Mouse (Mus musculus): ENCODE data around the gene Rlf. TPM values are rescaled to one million over a fixed set of nuclear protein-coding genes. Genes with fewer than 3 reads are reported as not detected.
"Not testable (repeated sequence)": the region's sequence is repeated elsewhere in the genome, so short reads cannot be mapped to it uniquely, and the experiment has no call there.

Gene Rlf
- polyA plus RNA-seq, 1 experiment from 2014 or later: 19.1 TPM

DNA sequence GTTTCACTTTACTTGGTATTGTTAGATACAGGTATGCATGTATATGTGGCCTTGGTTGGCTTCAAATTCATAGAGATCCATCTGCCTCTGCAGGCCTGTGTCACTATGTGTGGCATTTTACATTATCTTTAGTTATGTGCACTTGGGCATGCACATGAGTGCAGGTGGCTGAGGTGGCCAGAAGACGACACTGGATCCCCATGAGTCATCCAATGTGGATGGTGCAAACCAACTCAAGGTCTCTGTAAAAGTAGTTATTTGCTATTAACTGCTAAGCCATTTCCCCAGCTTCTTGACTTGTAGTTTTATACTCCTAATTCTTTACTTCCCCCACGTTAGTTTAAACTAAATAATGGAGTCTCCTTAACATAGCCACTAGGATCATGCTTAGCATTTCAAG is 22.6 kb downstream of the Rlf start:
- Histone ChIP-seq H3K4me3 (ENCODE audit: low read depth, low read length) (no peak overlapping the region), H3K9ac (ENCODE audit: low read depth, low read length) (no peak overlapping the region), H3K9me3 (replicated peaks; ENCODE audit: control insufficient read depth, low read length) (no peaks in the 10 kb centered on the region), H3K4me2 (no peak overlapping the region), H3K4me1 (ENCODE audit: control insufficient read depth, insufficient read depth, low read length) (no peaks in the 10 kb centered on the region), H3K36me3 (ENCODE audit: control insufficient read depth, insufficient read depth, low read length) (peaks cover 15% of the 10 kb centered on the region), H3K27me3 (ENCODE audit: control insufficient read depth, insufficient read depth, low read length) (no peaks in the 10 kb centered on the region), H3K27ac (ENCODE audit: low read depth, low read length) (no peak overlapping the region)
- WGBS (ENCODE audit: insufficient replicate concordance): 83% methylated on average over 2 of the region's 2 CpGs
- no peak for ATAC-seq (replicated peaks; ENCODE audit: insufficient number of reproducible peaks, low FRiP score, low TSS enrichment)

DNA sequence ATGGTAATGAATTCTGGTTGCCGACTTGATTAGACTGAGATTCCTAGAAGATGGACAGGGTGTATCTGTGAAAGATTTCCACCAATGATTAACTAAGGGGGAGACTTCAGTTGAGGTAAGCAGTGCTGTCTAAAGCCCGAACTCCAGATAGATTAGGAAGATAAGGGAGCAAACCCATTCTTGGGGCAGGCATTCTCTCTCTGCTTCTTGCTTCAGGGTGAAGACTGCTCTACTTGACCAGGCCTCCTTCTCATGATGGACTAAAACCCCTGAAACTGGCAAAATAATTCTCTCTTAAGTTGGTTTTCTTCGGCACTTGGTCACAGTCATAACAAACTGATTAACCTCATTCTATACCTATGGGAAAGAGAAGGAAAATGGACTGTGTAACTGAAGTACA is 25.5 kb downstream of the Rlf start:
- no peak for ATAC-seq (replicated peaks; ENCODE audit: insufficient number of reproducible peaks, low FRiP score, low TSS enrichment)
- Histone ChIP-seq H3K9me3 (replicated peaks; ENCODE audit: control insufficient read depth, low read length) (no peaks in the 10 kb centered on the region), H3K36me3 (ENCODE audit: control insufficient read depth, insufficient read depth, low read length) (peaks cover 13% of the 10 kb centered on the region), H3K27me3 (ENCODE audit: control insufficient read depth, insufficient read depth, low read length) (no peaks in the 10 kb centered on the region), H3K27ac (ENCODE audit: low read depth, low read length) (no peak overlapping the region), H3K4me2 (no peak overlapping the region), H3K9ac (ENCODE audit: low read depth, low read length) (no peak overlapping the region), H3K4me1 (ENCODE audit: control insufficient read depth, insufficient read depth, low read length) (no peaks in the 10 kb centered on the region), H3K4me3 (ENCODE audit: low read depth, low read length) (no peak overlapping the region)
- 90% methylated on average over 3 of the region's 3 CpGs for WGBS (ENCODE audit: insufficient replicate concordance)

DNA sequence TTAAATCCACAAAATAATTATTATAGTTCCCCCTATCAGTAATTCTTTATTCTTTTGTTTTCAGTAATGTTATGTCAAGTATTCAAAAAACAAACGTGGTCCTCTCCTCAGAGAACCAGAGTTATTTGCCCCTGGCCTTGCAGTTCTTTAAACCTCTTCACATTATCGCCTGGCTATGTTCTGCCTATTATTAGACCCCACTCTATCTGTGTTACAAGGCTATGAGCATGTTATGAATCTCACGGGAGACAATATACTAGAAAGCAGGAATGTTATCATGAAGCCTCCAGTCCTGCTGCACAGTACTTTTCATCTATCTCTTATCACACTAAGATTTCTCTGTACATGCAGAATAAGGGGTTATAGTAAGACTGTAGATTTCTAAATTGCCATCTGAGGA is 35.2 kb downstream of the Rlf start:
- 69% methylated on average over 3 of the region's 3 CpGs for WGBS (ENCODE audit: insufficient replicate concordance)
- Histone ChIP-seq H3K36me3 (ENCODE audit: control insufficient read depth, insufficient read depth, low read length) (peaks cover 6% of the 10 kb centered on the region), H3K27ac (ENCODE audit: low read depth, low read length) (no peak overlapping the region), H3K9me3 (replicated peaks; ENCODE audit: control insufficient read depth, low read length) (no peaks in the 10 kb centered on the region), H3K4me3 (ENCODE audit: low read depth, low read length) (no peak overlapping the region), H3K4me1 (ENCODE audit: control insufficient read depth, insufficient read depth, low read length) (no peaks in the 10 kb centered on the region), H3K9ac (ENCODE audit: low read depth, low read length) (no peak overlapping the region), H3K27me3 (ENCODE audit: control insufficient read depth, insufficient read depth, low read length) (no peaks in the 10 kb centered on the region), H3K4me2 (no peak overlapping the region; the same call in 1 of the 2 replicates)
- no peak for ATAC-seq (replicated peaks; ENCODE audit: insufficient number of reproducible peaks, low FRiP score, low TSS enrichment)

DNA sequence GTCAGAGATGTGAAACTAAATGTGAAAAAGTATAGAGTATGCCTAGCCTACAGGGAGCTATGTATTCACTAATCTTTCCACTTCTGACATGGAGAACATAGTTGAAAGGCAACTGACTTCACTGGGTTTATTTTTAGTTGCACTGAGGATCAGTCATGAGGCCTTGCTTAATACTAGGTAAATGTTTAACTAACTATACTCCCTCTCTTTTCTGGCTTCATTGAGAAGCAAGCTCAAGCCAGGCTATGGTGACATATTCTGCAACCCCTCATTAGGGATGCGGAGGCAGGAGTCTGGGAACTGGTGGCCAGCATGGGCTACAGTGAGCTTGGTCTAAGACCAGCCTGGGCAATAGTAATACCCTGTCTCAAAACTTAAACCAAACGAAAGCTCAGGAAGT is 47.2 kb downstream of the Rlf start:
- ATAC-seq (replicated peaks; ENCODE audit: insufficient number of reproducible peaks, low FRiP score, low TSS enrichment): no peak
- WGBS (ENCODE audit: insufficient replicate concordance): 94% methylated on average over 2 of the region's 2 CpGs
- H3K27ac ChIP-seq (ENCODE audit: low read depth, low read length): no peak overlapping the region

DNA sequence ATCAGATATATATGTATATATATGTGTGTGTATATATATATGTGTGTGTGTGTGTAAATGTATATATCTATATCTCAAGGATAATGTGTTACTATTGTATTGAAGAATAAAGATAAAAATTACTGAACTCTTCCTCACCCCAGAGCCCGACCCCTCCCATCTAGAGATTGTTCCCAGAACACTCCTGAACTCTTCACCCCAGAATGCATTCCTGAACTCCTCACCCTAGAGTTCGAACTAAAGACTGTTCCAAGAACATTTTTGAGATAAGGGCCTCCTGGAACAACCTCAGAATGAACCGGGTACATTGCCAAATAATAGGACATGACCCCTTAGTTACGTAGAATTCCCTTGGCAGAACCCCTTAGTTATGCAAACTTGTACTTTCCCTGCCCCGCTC is 48.2 kb downstream of the Rlf start:
- WGBS (ENCODE audit: insufficient replicate concordance): 48% methylated on average over 3 of the region's 5 CpGs
- H3K9ac ChIP-seq (ENCODE audit: low read depth, low read length); H3K9me3 ChIP-seq (replicated peaks; ENCODE audit: control insufficient read depth, low read length); H3K27me3 ChIP-seq (ENCODE audit: control insufficient read depth, insufficient read depth, low read length); H3K27ac ChIP-seq (ENCODE audit: low read depth, low read length); H3K4me1 ChIP-seq (ENCODE audit: control insufficient read depth, insufficient read depth, low read length); H3K4me2 ChIP-seq; H3K4me3 ChIP-seq (ENCODE audit: low read depth, low read length); ATAC-seq (replicated peaks; ENCODE audit: insufficient number of reproducible peaks, low FRiP score, low TSS enrichment): not testable (repeated sequence)
- peaks cover 32% of the 10 kb centered on the region for H3K36me3 ChIP-seq (ENCODE audit: control insufficient read depth, insufficient read depth, low read length)

More for the DNA sequence above, 47.2 kb downstream of the Rlf start:
- no peak overlapping the region for H3K4me3 ChIP-seq (ENCODE audit: low read depth, low read length)
- H3K4me2 ChIP-seq: no peak overlapping the region
- H3K9ac ChIP-seq (ENCODE audit: low read depth, low read length): no peak overlapping the region
- no peaks in the 10 kb centered on the region; the same call in 1 of the 2 replicates for H3K9me3 ChIP-seq (replicated peaks; ENCODE audit: control insufficient read depth, low read length)
- H3K27me3 ChIP-seq (ENCODE audit: control insufficient read depth, insufficient read depth, low read length): no peaks in the 10 kb centered on the region
- peaks cover 34% of the 10 kb centered on the region for H3K36me3 ChIP-seq (ENCODE audit: control insufficient read depth, insufficient read depth, low read length)
- no peaks in the 10 kb centered on the region for H3K4me1 ChIP-seq (ENCODE audit: control insufficient read depth, insufficient read depth, low read length)

DNA sequence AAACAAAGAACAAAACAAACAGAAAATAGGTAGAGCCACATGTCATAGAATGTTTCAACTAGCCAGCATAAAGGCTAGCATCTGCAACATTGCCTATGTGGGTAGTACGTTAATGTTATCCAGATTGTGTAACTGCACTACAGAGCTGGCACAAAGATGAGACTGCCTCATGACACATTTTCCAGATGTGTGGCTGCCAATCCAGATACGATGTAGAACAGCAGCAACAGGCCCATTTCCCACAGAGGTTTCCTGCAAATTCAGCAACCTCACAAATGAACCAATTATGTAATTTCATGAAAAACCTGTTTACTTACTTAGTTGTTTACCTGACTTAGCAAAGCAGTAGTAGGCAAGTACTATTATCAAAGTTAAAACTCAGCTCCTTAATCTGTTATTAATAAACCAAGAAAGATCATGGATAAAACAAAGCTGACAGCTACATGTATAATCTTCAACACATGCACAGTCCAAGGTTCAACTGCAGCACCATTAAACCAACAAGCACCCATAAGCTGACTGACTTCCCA is 51.3 kb downstream of the Rlf start:
- 95% methylated on average over 2 of the region's 2 CpGs for WGBS (ENCODE audit: insufficient replicate concordance)
- no peak for ATAC-seq (replicated peaks; ENCODE audit: insufficient number of reproducible peaks, low FRiP score, low TSS enrichment)
- Histone ChIP-seq H3K36me3 (ENCODE audit: control insufficient read depth, insufficient read depth, low read length) (peaks cover 17% of the 10 kb centered on the region), H3K9ac (ENCODE audit: low read depth, low read length) (no peak overlapping the region), H3K27me3 (ENCODE audit: control insufficient read depth, insufficient read depth, low read length) (no peaks in the 10 kb centered on the region), H3K4me1 (ENCODE audit: control insufficient read depth, insufficient read depth, low read length) (no peaks in the 10 kb centered on the region), H3K27ac (ENCODE audit: low read depth, low read length) (no peak overlapping the region), H3K9me3 (replicated peaks; ENCODE audit: control insufficient read depth, low read length) (no peaks in the 10 kb centered on the region), H3K4me2 (no peak overlapping the region), H3K4me3 (ENCODE audit: low read depth, low read length) (no peak overlapping the region)

DNA sequence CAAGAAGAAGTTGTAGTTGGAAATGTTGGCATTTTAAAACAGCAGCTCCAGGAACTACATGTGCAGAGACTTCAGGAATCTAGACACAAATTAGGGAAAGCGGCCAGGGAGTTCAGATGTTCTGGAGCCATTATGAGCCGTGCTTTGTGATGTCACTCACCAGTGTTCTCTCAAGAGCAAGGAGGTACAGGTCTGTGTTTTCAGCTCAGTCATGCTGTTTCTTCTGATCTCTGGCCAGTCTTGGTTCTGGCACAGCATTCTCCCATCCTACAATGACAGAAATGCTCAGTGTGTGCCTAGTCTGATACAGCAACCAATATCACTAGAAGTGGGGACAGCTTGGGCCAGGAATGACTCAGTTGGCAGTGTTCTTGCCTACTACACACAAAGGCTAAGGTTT is 105.8 kb downstream of the Rlf start, which contains the start of gene Tmco2:
Tmco2 (minus strand) TSS at position 101 of the 400 bp plus-strand sequence.
- Histone ChIP-seq H3K4me1 (ENCODE audit: control insufficient read depth, insufficient read depth, low read length) (no peaks in the 10 kb centered on the region), H3K36me3 (ENCODE audit: control insufficient read depth, insufficient read depth, low read length) (no peaks in the 10 kb centered on the region), H3K27me3 (ENCODE audit: control insufficient read depth, insufficient read depth, low read length) (no peaks in the 10 kb centered on the region), H3K9me3 (replicated peaks; ENCODE audit: control insufficient read depth, low read length) (no peaks in the 10 kb centered on the region), H3K4me2 (no peak within 1 kb of the TSS), H3K4me3 (ENCODE audit: low read depth, low read length) (no peak within 1 kb of the TSS), H3K9ac (ENCODE audit: low read depth, low read length) (no peak within 1 kb of the TSS), H3K27ac (ENCODE audit: low read depth, low read length) (no peak within 1 kb of the TSS)
- WGBS (ENCODE audit: insufficient replicate concordance): 92% methylated on average over 2 of the region's 2 CpGs
- no peak for ATAC-seq (replicated peaks; ENCODE audit: insufficient number of reproducible peaks, low FRiP score, low TSS enrichment)

DNA sequence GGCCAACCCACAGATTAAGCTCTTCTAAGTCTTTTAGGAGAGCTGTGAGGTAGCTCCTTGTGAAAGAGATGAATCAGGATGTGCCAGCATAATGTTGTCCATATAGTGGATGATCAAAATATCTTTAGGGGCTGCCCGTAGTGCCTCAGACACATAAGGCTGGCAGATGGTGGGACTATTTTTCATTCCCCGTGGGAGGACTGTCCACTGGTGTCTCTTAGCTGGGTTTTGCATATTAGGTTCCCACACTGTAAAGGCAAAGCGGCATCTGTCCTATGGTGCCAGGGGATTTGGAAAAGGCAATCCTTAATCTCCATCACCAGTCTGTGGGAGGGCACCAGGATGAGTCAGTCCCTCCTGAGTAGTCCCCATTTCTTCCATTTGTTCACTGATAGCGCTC is 111.6 kb downstream of the Rlf start:
- H3K9ac ChIP-seq (ENCODE audit: low read depth, low read length): no peak overlapping the region
- no peak overlapping the region for H3K4me3 ChIP-seq (ENCODE audit: low read depth, low read length)
- no peak overlapping the region for H3K27ac ChIP-seq (ENCODE audit: low read depth, low read length)
- no peaks in the 10 kb centered on the region; the same call in 1 of the 2 replicates for H3K4me1 ChIP-seq (ENCODE audit: control insufficient read depth, insufficient read depth, low read length)
- no peaks in the 10 kb centered on the region for H3K9me3 ChIP-seq (replicated peaks; ENCODE audit: control insufficient read depth, low read length)
- ATAC-seq (replicated peaks; ENCODE audit: insufficient number of reproducible peaks, low FRiP score, low TSS enrichment): no peak
- no peaks in the 10 kb centered on the region for H3K27me3 ChIP-seq (ENCODE audit: control insufficient read depth, insufficient read depth, low read length)
- no peaks in the 10 kb centered on the region for H3K36me3 ChIP-seq (ENCODE audit: control insufficient read depth, insufficient read depth, low read length)
- 77% methylated on average over 4 of the region's 4 CpGs for WGBS (ENCODE audit: insufficient replicate concordance)
- no peak overlapping the region for H3K4me2 ChIP-seq

DNA sequence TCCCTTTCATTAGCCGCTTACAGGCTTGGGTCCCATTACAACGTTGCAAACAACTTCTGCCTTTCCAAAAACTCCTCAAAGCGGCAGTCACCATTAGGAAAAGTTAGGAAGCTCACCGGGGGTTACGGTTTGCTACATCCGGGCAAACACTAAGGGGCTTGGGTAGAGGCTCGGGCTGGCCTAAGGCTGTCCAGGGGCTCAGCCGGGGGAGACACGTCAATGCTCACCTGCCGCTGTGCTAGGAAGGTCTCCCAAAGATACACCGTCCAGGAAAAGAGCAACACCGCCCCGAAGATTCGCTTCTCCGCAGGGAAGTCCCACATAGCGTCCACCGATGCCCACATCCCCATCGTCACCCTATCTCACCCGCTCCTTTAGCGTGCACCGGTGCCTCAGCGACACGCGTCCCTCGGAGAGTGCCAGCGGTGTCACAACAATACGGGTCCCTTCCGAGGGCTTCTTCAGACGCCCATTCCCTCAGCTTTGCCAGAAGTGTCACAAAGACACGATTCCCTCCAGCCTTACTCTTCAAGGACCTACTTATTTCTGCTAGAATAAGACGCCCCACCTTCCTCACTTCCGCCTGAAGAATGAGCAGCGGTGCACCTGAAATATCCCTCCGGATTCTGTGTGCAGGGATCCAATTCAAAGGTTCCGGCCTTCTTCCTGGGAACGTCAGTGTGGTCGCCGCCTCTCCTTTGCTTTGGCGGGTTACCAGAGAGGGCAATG is 117.1 kb downstream of the Rlf start, which contains the start of gene Zmpste24:
Zmpste24 (minus strand) TSS at position 592 of the 729 bp plus-strand sequence.
- peaks cover 17% of the 10 kb centered on the region for H3K36me3 ChIP-seq (ENCODE audit: control insufficient read depth, insufficient read depth, low read length)
- H3K9me3 ChIP-seq (replicated peaks; ENCODE audit: control insufficient read depth, low read length): no peaks in the 10 kb centered on the region
- ATAC-seq (replicated peaks; ENCODE audit: insufficient number of reproducible peaks, low FRiP score, low TSS enrichment): peak; percentile 64
- H3K4me3 ChIP-seq (ENCODE audit: low read depth, low read length): peak within 1 kb of the TSS; percentile 66
- peaks cover 4% of the 10 kb centered on the region; the same call in 1 of the 2 replicates for H3K4me1 ChIP-seq (ENCODE audit: control insufficient read depth, insufficient read depth, low read length)
- peak within 1 kb of the TSS; percentile 72 for H3K9ac ChIP-seq (ENCODE audit: low read depth, low read length)
- WGBS (ENCODE audit: insufficient replicate concordance): 1% methylated on average over 39 of the region's 39 CpGs
- H3K27ac ChIP-seq (ENCODE audit: low read depth, low read length): peak within 1 kb of the TSS; percentile 47; the same call in 1 of the 2 replicates
- H3K27me3 ChIP-seq (ENCODE audit: control insufficient read depth, insufficient read depth, low read length): no peaks in the 10 kb centered on the region
- H3K4me2 ChIP-seq: peak within 1 kb of the TSS; percentile 62
